Mouse (Mus musculus): ENCODE data around the gene Elf4.

GRCm38 (mm10) chrX:48493763-48494162 is 30.8 kb upstream of the Elf4 start:
- TF ChIP-seq POLR2AphosphoS2 (IDR thresholded peaks at IDR 0.05; ENCODE audit: insufficient read length, low read depth) (no peak), MYOG (IDR thresholded peaks at IDR 0.05; ENCODE audit: control insufficient read depth in 1 of 3, insufficient read depth in 1 of 3, insufficient read length in 2 of 3, low read depth in 2 of 3) (no peak), E2F4 (IDR thresholded peaks at IDR 0.05; ENCODE audit: insufficient read depth) (no peak), POLR2A (IDR thresholded peaks at IDR 0.05; ENCODE audit: insufficient read length, low read depth) (no peak), USF1 (IDR thresholded peaks at IDR 0.05; ENCODE audit: low read depth) (no peak), TCF12 (IDR thresholded peaks at IDR 0.05; ENCODE audit: insufficient read depth, poor library complexity, severe bottlenecking) (no peak), MYOD1 (IDR thresholded peaks at IDR 0.05; ENCODE audit: control insufficient read depth in 1 of 3, insufficient read length in 2 of 3, low read depth in 2 of 3) (no peak), MAX (IDR thresholded peaks at IDR 0.05; ENCODE audit: low read depth) (no peak), TCF3 (IDR thresholded peaks at IDR 0.05; ENCODE audit: insufficient read length, low read depth) (no peak), CEBPB (IDR thresholded peaks at IDR 0.05; ENCODE audit: insufficient read depth, poor library complexity, severe bottlenecking) (no peak)

Measured in myocyte (in vitro differentiated cells).